Mouse (Mus musculus): ENCODE measurements around the gene Spata17. TPM values are rescaled to one million over a fixed set of nuclear protein-coding genes. Genes with fewer than 3 reads are reported as not detected.

The Spata17 gene
- polyA plus RNA-seq, 1 experiment from 2014 or later: 0.72 TPM

DNA sequence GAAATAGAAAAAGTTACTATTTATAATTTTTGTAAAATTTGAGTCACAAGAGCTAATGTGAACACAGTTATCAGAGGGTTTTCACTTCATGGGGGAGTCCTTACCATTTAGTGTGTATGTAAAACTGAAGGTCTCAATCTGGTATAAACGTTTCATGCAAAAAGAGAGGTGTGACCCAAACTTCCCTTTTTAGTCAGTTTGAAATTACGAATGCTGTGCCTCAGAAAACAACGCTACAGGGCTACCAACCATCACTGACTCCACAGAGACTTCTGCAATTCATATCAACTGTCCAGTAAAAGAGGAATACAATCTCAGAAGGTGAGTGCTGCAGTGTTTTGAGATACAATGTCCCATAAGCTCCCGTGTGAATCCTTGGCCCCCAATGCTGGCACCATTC is 175.5 kb downstream of the Spata17 start:
- Histone ChIP-seq H3K27ac (ENCODE audit: poor library complexity, severe bottlenecking) (no peak overlapping the region), H3K36me3 (no peaks in the 10 kb centered on the region), H3K4me3 (no peak overlapping the region), H3K9ac (no peak overlapping the region), H3K4me1 (replicated peaks) (no peaks in the 10 kb centered on the region), H3K9me3 (replicated peaks) (no peaks in the 10 kb centered on the region), H3K27me3 (replicated peaks) (no peaks in the 10 kb centered on the region), H3K4me2 (no peak overlapping the region)
- ATAC-seq (ENCODE audit: insufficient number of reproducible peaks, low FRiP score): no peak
- 77% methylated on average over 4 of the region's 4 CpGs for WGBS

DNA sequence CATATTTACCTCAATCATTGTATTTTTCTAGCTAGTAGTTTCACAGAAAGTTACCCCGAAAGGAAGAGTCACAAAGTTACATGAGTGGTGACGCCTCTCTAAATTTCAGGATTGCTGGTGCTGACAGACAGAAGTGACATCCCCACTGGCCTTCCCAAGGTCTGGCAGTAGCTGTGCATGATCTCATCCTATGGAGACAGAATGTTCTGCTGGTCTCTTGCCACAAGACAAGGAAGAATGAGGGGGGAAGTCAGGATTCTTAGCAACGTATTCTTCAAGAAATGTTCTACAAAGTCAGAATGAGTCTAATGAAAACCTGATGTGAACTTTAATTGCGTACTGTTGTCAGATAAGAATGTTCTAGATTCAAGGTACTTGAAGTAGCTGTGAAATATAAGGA is 179.5 kb downstream of the Spata17 start:
- Histone ChIP-seq H3K36me3 (no peaks in the 10 kb centered on the region), H3K27me3 (replicated peaks) (no peaks in the 10 kb centered on the region), H3K9me3 (replicated peaks) (no peaks in the 10 kb centered on the region), H3K4me1 (replicated peaks) (no peaks in the 10 kb centered on the region), H3K4me2 (no peak overlapping the region), H3K27ac (ENCODE audit: poor library complexity, severe bottlenecking) (no peak overlapping the region), H3K4me3 (no peak overlapping the region), H3K9ac (no peak overlapping the region)
- WGBS: 74% methylated on average over 4 of the region's 4 CpGs
- no peak for ATAC-seq (ENCODE audit: insufficient number of reproducible peaks, low FRiP score)

DNA sequence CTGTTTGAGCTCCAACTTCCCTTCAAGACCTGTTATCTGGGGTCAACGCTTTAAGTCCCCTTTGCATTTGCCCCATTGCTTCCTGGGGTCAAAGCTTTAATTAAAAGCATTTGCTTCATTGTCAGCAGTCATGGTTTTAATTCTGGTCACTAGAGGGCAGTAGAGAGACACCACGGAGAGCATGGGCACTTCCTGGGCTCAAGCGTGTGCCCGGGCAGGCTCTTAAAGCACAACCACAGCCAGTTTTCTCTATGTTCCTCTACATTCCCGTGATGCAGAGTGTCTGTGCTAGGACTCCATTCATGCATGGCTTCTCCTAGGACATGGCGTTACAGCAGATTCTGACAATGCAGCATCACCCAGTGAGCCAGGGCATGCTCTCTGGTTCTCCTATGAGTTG is 183.5 kb downstream of the Spata17 start:
- WGBS: 35% methylated on average over 6 of the region's 6 CpGs
- no peak overlapping the region for H3K27ac ChIP-seq (ENCODE audit: poor library complexity, severe bottlenecking)
- no peak overlapping the region for H3K9ac ChIP-seq
- H3K9me3 ChIP-seq (replicated peaks): no peaks in the 10 kb centered on the region
- H3K36me3 ChIP-seq: no peaks in the 10 kb centered on the region
- no peaks in the 10 kb centered on the region for H3K27me3 ChIP-seq (replicated peaks)
- H3K4me3 ChIP-seq: no peak overlapping the region
- H3K4me2 ChIP-seq: no peak overlapping the region
- H3K4me1 ChIP-seq (replicated peaks): no peaks in the 10 kb centered on the region
- ATAC-seq (ENCODE audit: insufficient number of reproducible peaks, low FRiP score): no peak

DNA sequence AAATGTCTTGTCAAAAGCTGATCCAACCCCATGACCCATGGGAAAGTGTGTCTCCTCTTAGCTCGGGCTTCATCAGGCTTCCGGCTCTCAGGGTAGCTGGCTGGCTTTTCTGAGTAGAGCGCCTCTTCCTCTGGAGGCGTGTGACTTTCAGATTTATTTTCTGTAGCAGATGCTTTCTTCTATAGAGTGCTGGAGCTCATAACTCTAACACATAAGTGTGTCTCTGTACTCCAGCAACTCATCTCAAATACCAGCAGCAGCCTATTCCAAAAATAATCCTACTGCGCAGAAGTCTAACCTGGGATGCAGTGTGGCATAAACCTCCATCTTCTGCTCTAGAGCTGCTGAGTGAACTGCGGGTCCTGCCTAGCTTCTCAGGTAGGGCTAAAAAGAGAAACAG is 186.4 kb downstream of the Spata17 start:
- Histone ChIP-seq H3K4me1 (replicated peaks) (no peaks in the 10 kb centered on the region), H3K4me3 (no peak overlapping the region), H3K4me2 (no peak overlapping the region), H3K27ac (ENCODE audit: poor library complexity, severe bottlenecking) (no peak overlapping the region), H3K36me3 (no peaks in the 10 kb centered on the region), H3K9me3 (replicated peaks) (no peaks in the 10 kb centered on the region), H3K9ac (no peak overlapping the region), H3K27me3 (replicated peaks) (no peaks in the 10 kb centered on the region)
- ATAC-seq (ENCODE audit: insufficient number of reproducible peaks, low FRiP score): no peak
- WGBS: 83% methylated on average over 6 of the region's 6 CpGs

- WGBS: 79% methylated on average over 7 of the region's 7 CpGs
- ATAC-seq (ENCODE audit: insufficient number of reproducible peaks, low FRiP score): no peak
- H3K9me3 ChIP-seq (replicated peaks): no peaks in the 10 kb centered on the region
These were observed 195.3 kb downstream of the Spata17 start for GRCm38 (mm10) chr1:187020011-187020410.

GRCm38 (mm10) chr1:187016116-187016515 is 199.1 kb downstream of the Spata17 start:
- no peak overlapping the region for H3K27ac ChIP-seq (ENCODE audit: poor library complexity, severe bottlenecking)
- H3K9me3 ChIP-seq (replicated peaks): no peaks in the 10 kb centered on the region
- H3K4me1 ChIP-seq (replicated peaks): no peaks in the 10 kb centered on the region
- no peaks in the 10 kb centered on the region for H3K27me3 ChIP-seq (replicated peaks)
- no peak overlapping the region for H3K4me3 ChIP-seq
- 43% methylated on average over 4 of the region's 4 CpGs for WGBS
- no peak overlapping the region for H3K9ac ChIP-seq
- no peak for ATAC-seq (ENCODE audit: insufficient number of reproducible peaks, low FRiP score)
- no peaks in the 10 kb centered on the region for H3K36me3 ChIP-seq
- H3K4me2 ChIP-seq: no peak overlapping the region

More at GRCm38 (mm10) chr1:187020011-187020410, 195.3 kb downstream of the Spata17 start:
- H3K4me3 ChIP-seq: no peak overlapping the region
- H3K9ac ChIP-seq: no peak overlapping the region
- no peak overlapping the region for H3K27ac ChIP-seq (ENCODE audit: poor library complexity, severe bottlenecking)
- no peaks in the 10 kb centered on the region for H3K27me3 ChIP-seq (replicated peaks)
- no peaks in the 10 kb centered on the region for H3K4me1 ChIP-seq (replicated peaks)
- no peaks in the 10 kb centered on the region for H3K36me3 ChIP-seq
- H3K4me2 ChIP-seq: no peak overlapping the region

- H3K4me3 ChIP-seq: no peak overlapping the region
- H3K36me3 ChIP-seq: no peaks in the 10 kb centered on the region
- H3K27me3 ChIP-seq (replicated peaks): no peaks in the 10 kb centered on the region
- WGBS: 45% methylated on average over 1 of the region's 1 CpGs
- ATAC-seq (ENCODE audit: insufficient number of reproducible peaks, low FRiP score): no peak
- no peak overlapping the region for H3K4me2 ChIP-seq
- H3K9ac ChIP-seq: no peak overlapping the region
- no peaks in the 10 kb centered on the region for H3K9me3 ChIP-seq (replicated peaks)
- no peaks in the 10 kb centered on the region for H3K4me1 ChIP-seq (replicated peaks)
- H3K27ac ChIP-seq (ENCODE audit: poor library complexity, severe bottlenecking): no peak overlapping the region
These were observed 199.6 kb downstream of the Spata17 start for GRCm38 (mm10) chr1:187015673-187016072.

- ATAC-seq (ENCODE audit: insufficient number of reproducible peaks, low FRiP score): no peak
- no peaks in the 10 kb centered on the region for H3K4me1 ChIP-seq (replicated peaks)
- H3K36me3 ChIP-seq: no peaks in the 10 kb centered on the region
- H3K9me3 ChIP-seq (replicated peaks): no peaks in the 10 kb centered on the region
- no peak overlapping the region for H3K4me3 ChIP-seq
- no peak overlapping the region for H3K9ac ChIP-seq
- no peaks in the 10 kb centered on the region for H3K27me3 ChIP-seq (replicated peaks)
- H3K27ac ChIP-seq (ENCODE audit: poor library complexity, severe bottlenecking): no peak overlapping the region
- no peak overlapping the region for H3K4me2 ChIP-seq
- 90% methylated on average over 2 of the region's 2 CpGs for WGBS
These were observed 201.1 kb downstream of the Spata17 start for GRCm38 (mm10) chr1:187014141-187014540.

DNA sequence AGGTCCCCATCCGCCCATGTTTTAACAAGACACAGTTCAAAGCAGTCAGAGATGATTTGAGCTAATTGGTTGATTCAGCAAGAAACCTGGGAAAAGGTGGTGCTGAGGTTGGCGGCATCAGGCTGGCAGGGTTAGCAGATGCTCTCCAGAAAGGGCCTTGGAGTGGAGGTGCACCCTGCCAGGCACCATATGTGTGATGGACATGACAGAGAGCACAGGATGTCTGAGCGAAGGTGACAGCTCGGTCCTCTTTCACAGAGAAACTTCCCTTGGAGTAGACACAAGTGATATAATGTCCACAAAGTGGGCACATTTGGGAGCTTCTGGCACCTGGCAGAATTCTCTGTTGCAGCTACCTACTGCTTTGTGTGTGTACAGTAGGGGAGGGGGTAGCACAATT is 203.7 kb downstream of the Spata17 start:
- Histone ChIP-seq H3K9ac (no peak overlapping the region), H3K27me3 (replicated peaks) (no peaks in the 10 kb centered on the region), H3K36me3 (no peaks in the 10 kb centered on the region), H3K4me1 (replicated peaks) (no peaks in the 10 kb centered on the region), H3K9me3 (replicated peaks) (no peaks in the 10 kb centered on the region), H3K27ac (ENCODE audit: poor library complexity, severe bottlenecking) (no peak overlapping the region), H3K4me2 (no peak overlapping the region), H3K4me3 (no peak overlapping the region)
- WGBS: 84% methylated on average over 4 of the region's 4 CpGs
- ATAC-seq (ENCODE audit: insufficient number of reproducible peaks, low FRiP score): no peak

DNA sequence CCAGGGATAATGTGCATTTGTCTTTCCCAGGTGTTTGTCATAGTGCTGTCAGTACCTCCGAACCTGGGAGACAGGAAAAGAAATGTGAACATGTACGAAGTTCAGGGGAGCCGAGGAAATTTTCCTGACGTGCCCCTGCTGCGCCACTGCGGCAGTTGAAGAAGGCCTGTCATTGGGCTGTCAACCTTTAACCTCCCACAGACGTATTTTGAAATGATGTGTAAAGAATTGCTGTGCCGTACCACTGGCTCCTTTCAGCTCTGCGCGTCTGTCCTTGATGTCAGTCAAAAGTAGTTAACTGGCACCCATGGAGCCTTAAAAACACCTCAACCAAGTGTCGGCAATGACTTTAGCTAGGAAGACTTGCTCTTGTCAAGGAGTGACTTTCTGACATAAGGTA is 205.2 kb downstream of the Spata17 start:
- Histone ChIP-seq H3K4me1 (replicated peaks) (no peaks in the 10 kb centered on the region), H3K9me3 (replicated peaks) (no peaks in the 10 kb centered on the region), H3K9ac (no peak overlapping the region), H3K4me2 (no peak overlapping the region), H3K27me3 (replicated peaks) (no peaks in the 10 kb centered on the region), H3K36me3 (no peaks in the 10 kb centered on the region), H3K4me3 (no peak overlapping the region), H3K27ac (ENCODE audit: poor library complexity, severe bottlenecking) (no peak overlapping the region)
- ATAC-seq (ENCODE audit: insufficient number of reproducible peaks, low FRiP score): no peak
- 81% methylated on average over 11 of the region's 11 CpGs for WGBS

DNA sequence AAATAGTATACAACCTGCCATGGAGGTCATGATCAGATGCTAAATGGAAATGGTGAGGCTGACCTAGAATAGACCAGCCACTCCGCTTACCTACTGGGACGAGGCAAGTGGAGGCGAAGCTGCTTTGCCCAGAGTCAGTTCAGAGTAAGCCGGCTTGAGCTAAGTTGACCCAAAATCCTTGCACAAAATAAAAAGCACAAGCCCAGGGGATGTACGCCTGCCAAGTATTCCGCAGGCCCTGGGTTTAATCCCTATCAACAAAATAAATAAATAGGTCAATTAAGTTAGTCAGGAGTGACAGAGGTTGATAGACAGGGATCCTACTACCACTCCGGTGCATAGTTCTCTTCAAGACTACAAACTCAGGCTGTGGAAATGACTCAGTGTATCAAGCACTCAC is 207.0 kb downstream of the Spata17 start:
- Histone ChIP-seq H3K27ac (ENCODE audit: poor library complexity, severe bottlenecking) (no peak overlapping the region), H3K27me3 (replicated peaks) (no peaks in the 10 kb centered on the region), H3K9ac (no peak overlapping the region), H3K4me3 (no peak overlapping the region), H3K4me2 (no peak overlapping the region), H3K9me3 (replicated peaks) (no peaks in the 10 kb centered on the region), H3K36me3 (no peaks in the 10 kb centered on the region), H3K4me1 (replicated peaks) (no peaks in the 10 kb centered on the region)
- 82% methylated on average over 7 of the region's 7 CpGs for WGBS
- ATAC-seq (ENCODE audit: insufficient number of reproducible peaks, low FRiP score): no peak

GRCm38 (mm10) chr1:187006227-187006925 is 208.9 kb downstream of the Spata17 start:
- H3K27me3 ChIP-seq (replicated peaks): no peaks in the 10 kb centered on the region
- no peak overlapping the region for H3K27ac ChIP-seq (ENCODE audit: poor library complexity, severe bottlenecking)
- H3K4me2 ChIP-seq: no peak overlapping the region
- no peak overlapping the region for H3K9ac ChIP-seq
- no peaks in the 10 kb centered on the region for H3K9me3 ChIP-seq (replicated peaks)
- H3K4me3 ChIP-seq: no peak overlapping the region
- 81% methylated on average over 14 of the region's 14 CpGs for WGBS
- no peak for ATAC-seq (ENCODE audit: insufficient number of reproducible peaks, low FRiP score)
- no peaks in the 10 kb centered on the region for H3K36me3 ChIP-seq
- no peaks in the 10 kb centered on the region for H3K4me1 ChIP-seq (replicated peaks)
